ENCODE assay signal across 29 mouse cellular contexts in genomic region chr3:106198030-106198429, GRCm38 (mm10). TPM values are rescaled to one million over a fixed set of nuclear protein-coding genes. Genes with fewer than 3 reads are reported as not detected.
"Had no signal": no experiment of that assay in that cellular context is flagged by ENCODE, and none has a peak within 500 bp of the region (broad histone marks: within the 10 kb centered on the region; RNA-seq: fewer than 3 reads in every experiment).

No protein-coding gene starts in this region.

RNA-seq across cellular contexts. Expression of gene Chil4, which starts 21.3 kb away (rescaled TPM):
- polyA plus RNA-seq: limb, embryonic 10.5 days; limb, embryonic 11.5 days; limb, embryonic 12.5 days; limb, embryonic 13.5 days; limb, embryonic 14.5 days; limb, embryonic 15.5 days; liver, adult 2 months; liver, embryonic 11.5 days; liver, embryonic 12.5 days; liver, embryonic 13.5 days; liver, embryonic 14.5 days; liver, embryonic 15.5 days; liver, embryonic 16.5 days; liver, postnatal 0 days; lung, embryonic 14.5 days; lung, embryonic 16.5 days; lung, postnatal 0 days; macrophage; midbrain, embryonic 10.5 days; midbrain, embryonic 12.5 days; midbrain, embryonic 13.5 days; midbrain, embryonic 14.5 days; midbrain, embryonic 15.5 days; midbrain, embryonic 16.5 days; midbrain, postnatal 0 days; myocyte; neural tube, embryonic 11.5 days; neural tube, embryonic 12.5 days had no signal

RNA-seq across cellular contexts. Expression of gene Chil3, which starts 30.7 kb away (rescaled TPM):
- polyA plus RNA-seq: limb, embryonic 10.5 days; limb, embryonic 11.5 days; limb, embryonic 12.5 days; liver, embryonic 11.5 days; liver, embryonic 12.5 days; lung, embryonic 14.5 days; lung, embryonic 15.5 days; midbrain, embryonic 10.5 days; midbrain, embryonic 12.5 days; midbrain, embryonic 13.5 days; midbrain, embryonic 14.5 days; midbrain, embryonic 16.5 days; midbrain, postnatal 0 days; myocyte; neural tube, embryonic 11.5 days; neural tube, embryonic 12.5 days had no signal
